Mouse (Mus musculus) G1E (cell line): ENCODE results near the gene Calm3. TPM values are rescaled to one million over a fixed set of nuclear protein-coding genes. Genes with fewer than 3 reads are reported as not detected.
A peak's percentile ranks its signal among the peaks of the same experiment; 100 is the strongest.

Experiments used
- ATAC-seq: 2 replicates; pipeline ENCODE4 v1.8.0; 2016; ENCODE audit warnings: mild to moderate bottlenecking; ENCODE audit not compliant: insufficient number of reproducible peaks, poor library complexity, low FRiP score, severe bottlenecking; ENCODE audit errors: extremely low read depth
- DNase-seq: peaks from one replicate; pipeline ENCODE4 v3.0.0; 2012; ENCODE audit warnings: low spot score
- H3K27me3 ChIP-seq: 2 replicates; pipeline ENCODE4 v1.6.1; 2012; ENCODE audit warnings: mild to moderate bottlenecking, low read length, inconsistent platforms; ENCODE audit not compliant: insufficient read depth
- H3K36me3 ChIP-seq: replicated peaks from 2 replicates; pipeline ENCODE3; 2012; ENCODE audit warnings: mild to moderate bottlenecking, inconsistent platforms
- H3K4me1 ChIP-seq: 2 replicates; pipeline ENCODE4 v1.6.1; 2012; ENCODE audit warnings: low read depth, low read length, inconsistent platforms, mixed read lengths; ENCODE audit not compliant: insufficient read depth
- H3K4me3 ChIP-seq: 2 replicates; pipeline ENCODE4 v1.5.1; 2012; ENCODE audit warnings: low read depth, mild to moderate bottlenecking, inconsistent platforms, low read length, moderate library complexity, mixed read lengths
- H3K9me3 ChIP-seq: replicated peaks from 2 replicates; pipeline ENCODE4 v1.6.1; 2012; ENCODE audit warnings: inconsistent platforms
- CTCF ChIP-seq: IDR thresholded peaks from 2 replicates; pipeline ENCODE4 v1.5.1; 2012; ENCODE audit warnings: low read depth, low read length, inconsistent platforms, mixed read lengths
- GATA1 ChIP-seq: IDR thresholded peaks from 2 replicates; pipeline ENCODE4 v1.6.1; 2012; ENCODE audit warnings: borderline replicate concordance, low read length, inconsistent platforms, mixed read lengths
- GATA2 ChIP-seq: IDR thresholded peaks from 2 replicates; pipeline ENCODE4 v1.6.1; 2012; ENCODE audit warnings: low read depth, low read length, inconsistent platforms, borderline replicate concordance
- POLR2AphosphoS5 ChIP-seq: IDR thresholded peaks from 2 replicates; pipeline ENCODE4 v1.6.1; 2012; ENCODE audit warnings: low read depth, low read length, inconsistent platforms; ENCODE audit not compliant: insufficient replicate concordance
- TAL1 ChIP-seq: conservative IDR thresholded peaks from 2 replicates; pipeline ENCODE4 v1.6.1; 2012; ENCODE audit warnings: low read depth, low read length, inconsistent platforms, mixed read lengths
- polyA plus RNA-seq: library from polyadenylated mRNA; stranded (reverse); fragments of >175 nt; gene quantifications from 2 replicates; pipeline ENCODE4 v1.2.3, GENCODE M21; 2012
- total RNA-seq, 2 experiments: library from RNA; stranded (forward) in 1 of 2; stranded (reverse) in 1 of 2; fragments of 200-1000 nt in 1 of 2; fragments of >200 nt in 1 of 2; fragmentation: Nextera tagmentation in 1 of 2; gene quantifications; 2 replicates each; pipeline ENCODE4 v1.2.3; 2014 to 2017

The Calm3 gene
- total and polyA plus RNA-seq, 3 experiments, result 157 to 792 (median 344) TPM

GRCm38 (mm10) chr7:16876006-16876405, 47.9 kb downstream of the Calm3 start:
- no peak for ATAC-seq
- Histone ChIP-seq H3K36me3 (peaks cover 7% of the 10 kb centered on the region), H3K9me3 (no peaks in the 10 kb centered on the region), H3K4me1 (peaks cover 28% of the 10 kb centered on the region), H3K4me3 (no peak overlapping the region; the same call in 1 of the 2 replicates), H3K27me3 (peaks cover 30% of the 10 kb centered on the region)
- DNase-seq, result no peak
- no peak for TF ChIP-seq GATA2
- no peak for TF ChIP-seq POLR2AphosphoS5
- no peak for TF ChIP-seq GATA1
- TF ChIP-seq TAL1, result no peak
- TF ChIP-seq CTCF, result no peak

DNA sequence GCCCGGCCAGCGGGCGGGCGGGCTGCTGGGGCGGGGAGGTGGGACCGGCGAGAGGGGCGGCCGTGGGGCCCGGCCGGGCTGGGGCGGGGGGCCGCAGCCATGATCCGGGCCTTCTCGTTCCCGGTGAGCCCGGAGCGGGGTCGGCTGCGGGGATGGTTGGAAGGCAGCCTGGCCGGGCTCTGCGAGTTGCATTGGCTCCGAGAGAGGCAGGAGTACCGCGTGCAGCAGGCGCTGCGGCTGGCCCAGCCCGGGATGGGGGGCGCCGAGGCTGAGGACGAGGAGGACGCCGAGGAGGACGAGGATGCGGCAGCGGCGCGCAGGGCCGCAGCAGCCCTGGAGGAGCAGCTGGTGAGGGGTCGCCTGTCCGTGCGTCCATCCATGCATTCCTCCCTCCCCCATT, 48.6 kb downstream of the Calm3 start:
- ATAC-seq (no peak), DNase-seq (no peak)
- Histone ChIP-seq H3K27me3 (peaks cover 23% of the 10 kb centered on the region), H3K36me3 (peaks cover 12% of the 10 kb centered on the region), H3K4me3 (peak overlapping the region; percentile 74), H3K9me3 (no peaks in the 10 kb centered on the region), H3K4me1 (peaks cover 28% of the 10 kb centered on the region)
- no peak for TF ChIP-seq GATA2
- TF ChIP-seq CTCF, result no peak
- no peak for TF ChIP-seq GATA1
- no peak for TF ChIP-seq POLR2AphosphoS5
- TF ChIP-seq TAL1, result no peak

GRCm38 (mm10) chr7:16875310-16875325, 48.8 kb downstream of the Calm3 start, which contains the start of gene Dact3:
Gene Dact3 (plus strand): TSS chr7:16875317.
- TF ChIP-seq CTCF (no peak), POLR2AphosphoS5 (no peak), TAL1 (no peak), GATA2 (no peak), GATA1 (no peak)

DNA sequence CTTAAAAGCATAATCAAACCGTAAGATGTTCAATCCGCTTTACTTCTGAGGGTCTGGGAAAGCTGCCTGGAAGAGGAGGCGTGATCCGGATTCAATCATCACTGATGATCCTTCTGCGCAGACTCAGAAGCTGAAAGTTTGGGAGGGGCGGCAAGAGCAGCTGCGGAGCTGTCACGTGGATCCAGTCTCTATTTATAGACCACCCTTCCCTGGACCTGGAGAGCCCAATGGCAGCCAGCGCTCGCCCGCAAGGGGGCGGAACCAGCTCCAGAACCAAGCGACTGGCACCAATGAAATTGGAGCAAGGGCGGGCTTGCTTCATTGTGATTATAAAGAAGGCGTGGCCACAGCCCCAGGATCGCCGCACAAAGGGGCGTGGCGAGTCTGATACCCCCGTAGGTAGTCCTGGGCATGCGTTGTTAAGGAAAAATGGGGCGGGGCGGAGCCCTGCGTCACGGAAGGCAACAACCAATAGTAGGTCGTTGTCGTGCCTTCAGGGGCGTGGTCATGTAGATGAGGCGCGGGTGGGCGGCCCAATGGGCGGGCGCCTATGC, 49.1 kb downstream of the Calm3 start:
- Histone ChIP-seq H3K9me3 (no peaks in the 10 kb centered on the region), H3K4me3 (peak overlapping the region; percentile 74; the same call in 1 of the 2 replicates), H3K4me1 (peaks cover 28% of the 10 kb centered on the region), H3K36me3 (peaks cover 15% of the 10 kb centered on the region), H3K27me3 (peaks cover 19% of the 10 kb centered on the region)
- TF ChIP-seq GATA2 (no peak), TAL1 (no peak), GATA1 (no peak), CTCF (no peak), POLR2AphosphoS5 (no peak)
- ATAC-seq (peak; percentile 94), DNase-seq (peak; percentile 95)

More at GRCm38 (mm10) chr7:16875310-16875325, 48.8 kb downstream of the Calm3 start, which contains the start of gene Dact3:
- peaks cover 28% of the 10 kb centered on the region for H3K4me1 ChIP-seq
- ATAC-seq (no peak), DNase-seq (no peak)
- peak within 1 kb of the TSS; percentile 74 for H3K4me3 ChIP-seq
- peaks cover 21% of the 10 kb centered on the region for H3K27me3 ChIP-seq
- H3K36me3 ChIP-seq, result peaks cover 12% of the 10 kb centered on the region
- H3K9me3 ChIP-seq, result no peaks in the 10 kb centered on the region

DNA sequence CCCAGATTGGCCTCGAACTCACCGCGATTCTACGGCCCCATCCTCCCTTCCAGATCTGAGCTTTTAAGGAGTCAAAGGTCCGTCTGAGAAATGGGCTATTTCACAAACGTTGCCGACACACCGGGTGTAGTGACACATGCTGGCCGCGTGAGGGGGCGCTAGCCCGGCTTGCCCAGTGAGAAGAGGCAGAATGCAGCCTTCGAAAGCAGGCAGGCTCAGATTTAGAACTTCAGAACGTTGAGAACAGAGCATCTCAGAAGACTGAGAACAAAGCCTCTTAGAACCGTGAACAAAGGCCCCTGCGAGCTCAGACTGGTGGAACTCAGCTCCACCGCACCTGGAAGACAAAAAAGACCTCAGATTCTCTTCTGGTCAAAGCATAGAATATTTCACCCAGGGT, 49.7 kb downstream of the Calm3 start:
- Histone ChIP-seq H3K9me3 (no peaks in the 10 kb centered on the region), H3K4me3 (peak overlapping the region; percentile 60; the same call in 1 of the 2 replicates), H3K4me1 (peaks cover 28% of the 10 kb centered on the region), H3K36me3 (peaks cover 21% of the 10 kb centered on the region), H3K27me3 (peaks cover 13% of the 10 kb centered on the region)
- TF ChIP-seq CTCF (peak; percentile 76), TAL1 (no peak)
- DNase-seq, result peak; percentile 46
- ATAC-seq, result no peak

GRCm38 (mm10) chr7:16873392-16873791, 50.5 kb downstream of the Calm3 start:
- no peak overlapping the region for H3K4me3 ChIP-seq
- peaks cover 11% of the 10 kb centered on the region for H3K27me3 ChIP-seq
- ATAC-seq (no peak), DNase-seq (no peak)
- H3K9me3 ChIP-seq, result no peaks in the 10 kb centered on the region
- peaks cover 27% of the 10 kb centered on the region for H3K36me3 ChIP-seq
- H3K4me1 ChIP-seq, result peaks cover 28% of the 10 kb centered on the region
- TF ChIP-seq GATA1 (no peak), POLR2AphosphoS5 (no peak), GATA2 (no peak), TAL1 (no peak), CTCF (no peak)

GRCm38 (mm10) chr7:16872478-16872877, 51.4 kb downstream of the Calm3 start:
- DNase-seq (no peak), ATAC-seq (no peak)
- H3K9me3 ChIP-seq, result no peaks in the 10 kb centered on the region
- TF ChIP-seq CTCF (no peak), GATA2 (no peak), TAL1 (no peak), GATA1 (no peak), POLR2AphosphoS5 (no peak)
- H3K27me3 ChIP-seq, result peaks cover 11% of the 10 kb centered on the region
- H3K4me3 ChIP-seq, result no peak overlapping the region
- peaks cover 32% of the 10 kb centered on the region for H3K36me3 ChIP-seq
- H3K4me1 ChIP-seq, result peaks cover 28% of the 10 kb centered on the region
